Mouse (Mus musculus) adrenal gland, postnatal 14 days (tissue): ENCODE results near the gene Slc24a3. TPM values are rescaled to one million over a fixed set of nuclear protein-coding genes. Genes with fewer than 3 reads are reported as not detected.

Source experiments
- DNase-seq: peaks from one replicate; pipeline ENCODE4 v3.0.0; 2021; ENCODE audit warnings: mixed read lengths
- total RNA-seq: library from RNA; stranded (reverse); gene quantifications from 2 replicates; pipeline ENCODE4 v1.2.3, GENCODE M21; 2021

Slc24a3 gene
- total RNA-seq, 1 experiment from 2014 or later: 40.6 TPM

DNA sequence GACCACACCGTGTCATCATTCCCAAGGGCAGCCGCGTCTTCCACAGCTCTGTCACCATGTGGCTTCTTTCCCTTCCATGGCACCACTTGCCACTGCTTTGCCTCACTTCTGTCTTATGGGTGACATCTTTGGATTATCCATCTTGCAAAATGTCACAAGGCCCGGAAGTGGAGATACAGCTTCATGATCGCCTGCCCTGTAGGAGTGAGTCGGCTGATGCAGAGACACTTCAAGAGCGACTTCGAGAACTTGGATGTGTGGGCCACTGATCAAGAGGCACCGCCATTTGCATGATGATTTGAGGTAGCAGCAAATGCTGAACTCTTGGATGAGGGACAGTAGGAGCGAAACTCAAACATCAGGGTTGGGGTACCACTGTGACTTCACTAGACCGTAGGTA is 46.0 kb downstream of the Slc24a3 start:
- no peak for DNase-seq

DNA sequence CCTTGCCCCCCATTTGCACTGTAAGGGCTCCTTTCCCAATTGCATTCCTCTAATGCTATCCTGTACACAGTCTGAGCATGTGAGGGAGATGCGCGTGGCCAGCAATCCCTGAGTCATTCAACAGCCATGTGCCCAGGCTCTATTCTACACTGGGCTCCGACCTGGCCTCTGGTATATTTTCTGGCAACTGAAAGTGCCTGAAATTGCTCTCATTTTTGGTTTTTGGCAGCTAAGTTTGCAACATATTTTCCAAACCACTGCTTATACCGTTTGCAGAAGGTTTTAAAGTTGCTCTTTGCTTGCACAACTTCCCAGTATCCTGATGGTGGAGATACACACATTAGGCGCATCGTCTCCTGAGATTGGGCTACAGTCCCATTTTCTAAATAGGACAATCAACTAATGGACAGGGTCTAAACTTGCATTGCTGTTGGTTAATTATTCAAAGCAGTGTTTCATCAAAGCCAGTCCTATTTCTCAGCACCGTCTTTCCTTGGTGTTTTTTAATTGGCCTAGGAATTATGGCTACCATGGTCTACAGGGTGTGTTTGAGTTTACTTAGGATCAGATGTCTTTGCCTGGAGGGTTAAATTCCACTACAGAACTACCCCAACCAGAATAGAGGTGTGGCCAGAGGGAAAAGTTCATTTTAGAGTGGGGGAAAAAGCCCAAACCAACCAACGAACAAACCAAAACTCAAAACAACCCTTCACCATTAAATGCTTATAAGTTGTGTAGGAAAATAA is 46.7 kb downstream of the Slc24a3 start:
- DNase-seq: no peak

GRCm38 (mm10) chr2:145216580-145216979 is 49.0 kb downstream of the Slc24a3 start:
- no peak for DNase-seq

- no peak for DNase-seq
Observed at GRCm38 (mm10) chr2:145217422-145217821, 49.9 kb downstream of the Slc24a3 start.

GRCm38 (mm10) chr2:145219246-145219645 is 51.7 kb downstream of the Slc24a3 start:
- no peak for DNase-seq

- no peak for DNase-seq
Observed at GRCm38 (mm10) chr2:145223646-145224045, 56.1 kb downstream of the Slc24a3 start.

DNA sequence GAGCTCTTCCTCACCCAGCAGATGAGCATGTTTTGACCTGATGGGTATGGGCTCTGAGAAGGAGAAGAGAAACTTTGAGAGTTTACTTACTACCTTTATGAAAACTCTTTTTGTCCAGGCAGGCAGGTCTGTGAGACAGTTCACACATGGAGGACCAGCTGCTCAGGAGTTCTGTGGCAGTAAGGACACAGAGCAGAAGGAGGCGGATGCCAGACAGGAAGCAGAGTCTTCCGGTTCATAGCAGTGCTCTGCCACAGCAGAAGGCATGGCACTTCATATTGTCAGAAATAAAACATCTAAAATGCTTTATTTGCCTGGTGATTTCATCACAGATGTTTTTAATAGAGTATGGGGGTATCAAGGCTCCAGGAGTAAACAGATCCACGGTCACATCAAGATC is 58.1 kb downstream of the Slc24a3 start:
- DNase-seq: no peak

GRCm38 (mm10) chr2:145226100-145226499 is 58.5 kb downstream of the Slc24a3 start:
- no peak for DNase-seq

- no peak for DNase-seq
Observed at GRCm38 (mm10) chr2:145227351-145227750, 59.8 kb downstream of the Slc24a3 start.

DNA sequence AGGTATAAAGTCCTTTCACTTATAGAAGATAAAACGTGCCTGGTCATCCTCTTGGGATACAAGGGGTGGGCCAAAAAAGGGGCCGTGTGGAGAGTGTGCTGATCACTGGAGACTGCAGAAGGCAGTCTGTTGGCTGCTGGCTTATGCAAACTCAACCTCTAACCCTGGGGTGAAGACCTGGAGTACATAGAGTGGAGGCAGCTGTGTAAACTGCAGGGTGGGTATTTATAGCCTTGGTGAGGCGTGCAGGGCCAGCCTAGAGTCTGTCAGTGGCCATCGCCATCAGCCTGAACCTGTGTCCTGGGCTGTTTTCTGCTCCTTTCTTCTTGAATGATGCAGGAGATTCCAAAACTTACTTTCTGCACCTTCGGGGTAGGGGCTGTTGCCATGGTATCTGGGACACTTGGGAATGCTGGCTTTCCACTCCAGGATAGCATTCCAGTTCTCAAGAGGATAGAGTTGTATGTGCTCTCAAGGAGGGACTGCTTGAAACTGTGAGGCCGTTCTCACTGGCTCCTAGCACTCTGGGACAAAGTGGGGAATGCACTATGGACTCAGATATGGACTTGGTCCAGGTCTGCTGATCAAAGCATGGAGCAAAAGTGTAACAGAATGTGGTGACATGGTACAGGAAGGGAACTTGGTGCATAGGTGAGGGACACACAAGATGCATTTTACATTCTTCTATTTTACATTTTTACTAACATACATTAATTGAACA is 65.4 kb downstream of the Slc24a3 start:
- peak; percentile 35 for DNase-seq

- DNase-seq: peak; percentile 41
Observed at GRCm38 (mm10) chr2:145233547-145234398, 66.2 kb downstream of the Slc24a3 start.

DNA sequence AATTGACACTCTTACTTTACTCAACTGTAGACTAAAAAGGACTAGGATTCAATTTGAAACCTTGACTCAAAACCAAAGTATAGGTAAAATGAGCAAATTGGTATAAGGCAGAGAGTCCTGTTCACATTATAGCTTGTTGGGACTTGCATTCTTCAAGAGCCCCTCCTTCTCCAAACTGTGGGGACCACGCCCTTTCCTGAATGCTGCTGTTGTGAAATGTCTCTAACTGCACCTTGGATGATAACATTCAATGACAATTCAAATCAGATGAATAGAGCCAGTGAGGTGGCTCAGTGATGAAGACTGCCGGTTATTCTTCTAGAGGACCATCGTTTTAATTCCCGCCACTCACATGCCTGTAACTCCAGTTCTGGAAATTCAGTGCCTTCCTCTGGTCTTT is 78.8 kb downstream of the Slc24a3 start:
- DNase-seq: no peak

GRCm38 (mm10) chr2:145248185-145248584 is 80.6 kb downstream of the Slc24a3 start:
- DNase-seq: peak; percentile 51

DNA sequence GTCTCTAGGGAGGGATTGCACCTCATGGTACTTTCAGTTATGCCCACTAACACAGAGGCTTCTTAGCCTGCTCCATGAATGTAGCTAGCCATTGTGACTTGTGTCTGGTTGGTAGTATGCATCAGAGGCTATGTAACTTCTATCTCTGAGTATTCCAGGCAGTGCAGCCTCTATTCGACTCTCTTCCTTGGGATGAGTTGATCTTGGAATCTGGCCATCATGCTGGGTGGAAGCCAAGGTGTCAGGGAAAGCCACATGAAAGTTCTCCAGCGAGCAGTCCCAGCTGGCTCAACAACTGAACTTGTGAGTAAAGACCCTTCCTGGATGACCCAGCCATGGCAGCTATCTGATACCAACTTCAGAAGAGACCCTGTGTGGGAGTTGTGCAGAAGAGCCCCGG is 89.8 kb downstream of the Slc24a3 start:
- DNase-seq: peak; percentile 81

GRCm38 (mm10) chr2:145257855-145258254 is 90.3 kb downstream of the Slc24a3 start:
- no peak for DNase-seq

DNA sequence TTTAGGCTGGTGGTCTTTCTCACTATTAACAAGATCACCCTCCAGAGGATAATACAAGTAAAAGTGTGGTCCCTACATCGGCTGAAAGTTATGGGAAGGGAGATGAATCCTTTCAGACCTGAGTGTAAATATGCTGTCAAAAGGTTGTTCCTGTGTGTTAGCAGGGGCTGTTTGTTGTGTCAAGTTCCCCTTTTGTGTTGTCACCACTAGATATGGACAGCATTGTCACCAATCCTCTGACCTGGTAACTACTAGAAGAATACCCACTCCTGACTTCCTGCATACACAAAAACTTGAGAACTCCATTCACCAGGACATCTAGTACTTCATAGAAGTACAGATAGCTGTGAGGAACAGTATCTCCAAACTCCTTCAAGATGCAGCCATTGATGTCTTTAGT is 93.0 kb downstream of the Slc24a3 start:
- no peak for DNase-seq

DNA sequence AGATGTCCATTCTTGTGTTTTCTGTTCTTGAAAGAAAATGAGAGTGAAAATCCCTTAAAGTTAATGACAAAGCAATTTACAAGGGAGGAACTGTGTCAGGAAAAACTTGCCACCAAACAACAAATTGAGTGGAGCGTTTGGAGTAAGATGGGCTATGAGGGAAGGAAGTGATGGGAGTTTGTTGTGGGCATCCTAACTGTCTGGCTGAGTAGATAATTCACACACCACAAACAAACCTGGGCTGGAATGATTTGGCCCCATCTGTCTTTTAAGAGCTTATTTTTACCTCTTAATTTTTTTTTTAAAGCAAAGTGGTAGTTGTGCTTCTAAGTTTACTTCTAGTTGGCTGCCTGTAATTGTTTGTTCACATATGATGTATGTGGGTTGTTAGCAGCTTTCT is 94.6 kb downstream of the Slc24a3 start:
- DNase-seq: no peak

DNA sequence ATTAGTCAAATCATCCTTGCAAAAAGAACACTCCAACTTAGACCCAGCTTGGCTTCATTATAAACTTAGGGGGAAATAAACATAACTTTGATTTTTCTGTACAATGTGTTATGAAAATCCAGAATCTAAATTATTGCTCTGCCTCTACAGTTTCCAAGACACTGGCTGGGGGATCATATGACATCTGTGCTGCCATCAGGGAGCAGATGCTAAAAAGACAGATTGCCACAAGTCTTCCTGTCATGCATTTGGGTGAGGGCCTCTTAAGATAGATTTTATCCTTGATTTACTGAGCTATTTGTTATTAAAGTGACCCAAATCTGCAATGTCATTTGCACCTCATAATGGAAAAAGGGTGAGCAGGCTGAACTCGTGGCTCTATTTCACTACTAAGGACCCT is 99.2 kb downstream of the Slc24a3 start:
- DNase-seq: no peak

- DNase-seq: no peak
Observed at GRCm38 (mm10) chr2:145268971-145269370, 101.4 kb downstream of the Slc24a3 start.

DNA sequence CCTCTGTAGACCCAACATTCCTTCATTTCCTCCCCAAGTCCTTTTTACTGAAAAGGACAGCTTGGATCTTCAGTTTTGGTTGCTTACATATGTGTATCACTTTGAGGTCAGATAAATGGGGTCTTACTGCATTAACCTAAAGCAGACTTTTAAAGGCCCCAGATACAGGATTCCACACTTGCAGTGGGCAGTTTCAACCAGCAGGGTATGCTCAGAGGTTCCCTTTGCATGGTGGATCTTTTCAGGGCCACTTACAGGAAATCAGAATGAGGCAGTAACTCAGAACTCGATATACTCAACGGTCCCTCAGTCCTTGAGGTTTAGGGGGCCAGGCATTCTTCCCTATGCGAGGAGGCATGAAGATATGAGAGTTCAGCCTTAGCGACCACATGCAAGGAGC is 101.9 kb downstream of the Slc24a3 start:
- DNase-seq: no peak

DNA sequence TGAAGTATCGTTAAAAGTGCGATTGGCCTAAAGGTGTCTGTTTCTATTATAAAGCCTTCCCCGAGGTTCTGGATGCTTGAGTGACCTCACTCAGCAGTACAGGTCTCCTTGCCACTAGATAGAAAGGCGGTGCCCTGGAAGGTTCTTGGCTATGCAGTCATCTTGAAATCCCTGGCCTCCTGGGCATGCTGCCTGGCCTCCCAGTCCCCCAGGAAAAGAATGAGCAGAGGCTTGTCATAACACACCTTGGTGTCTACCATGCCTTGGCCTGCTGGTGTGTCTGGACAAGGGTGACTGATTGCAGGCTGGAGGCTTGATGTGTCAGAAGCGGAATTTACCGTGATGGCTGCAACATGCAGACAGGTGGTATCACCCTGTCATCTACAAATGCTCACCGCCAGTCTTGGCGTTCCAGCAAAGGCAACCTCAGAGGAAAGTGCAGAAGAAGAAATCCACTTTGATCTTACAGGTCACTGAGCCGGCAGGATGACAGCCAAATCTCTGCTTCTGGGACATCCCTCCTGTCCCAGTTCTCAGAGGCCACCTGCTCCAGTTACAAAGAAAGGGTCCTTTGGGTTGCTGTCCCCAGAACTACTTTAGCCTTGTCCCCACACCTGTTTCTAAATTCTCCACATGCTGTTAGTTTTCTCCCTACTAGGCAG is 106.6 kb downstream of the Slc24a3 start:
- peak; percentile 59 for DNase-seq

- DNase-seq: no peak
Observed at GRCm38 (mm10) chr2:145279336-145279735, 111.8 kb downstream of the Slc24a3 start.
